Mouse (Mus musculus) hindbrain, postnatal 0 days (tissue): ENCODE data around the gene Spag7. TPM values are rescaled to one million over a fixed set of nuclear protein-coding genes. Genes with fewer than 3 reads are reported as not detected.
A peak's percentile ranks its signal among the peaks of the same experiment; 100 is the strongest.

Experiments used
- ATAC-seq: fragments of 200-750 bp; cut with Nextera tagmentation; 2 replicates; pipeline ENCODE4 v1.8.0; 2017; ENCODE audit warnings: mild to moderate bottlenecking, moderate TSS enrichment, moderate library complexity
- DNase-seq: peaks from one replicate; pipeline ENCODE4 v3.0.0-alpha.2; 2015; ENCODE audit warnings: low spot score
- H3K27ac ChIP-seq: fragments of 300-500 bp; sonication (generic); 2 replicates; pipeline ENCODE4 v1.5.1; 2014; ENCODE audit warnings: mild to moderate bottlenecking
- H3K27me3 ChIP-seq: fragments of 300-500 bp; sonication (generic); 2 replicates; pipeline ENCODE4 v1.6.1; 2014; ENCODE audit warnings: low read length, mixed read lengths; ENCODE audit not compliant: insufficient read depth
- H3K36me3 ChIP-seq: fragments of 300-500 bp; sonication (generic); 2 replicates; pipeline ENCODE4 v1.6.1; 2014; ENCODE audit warnings: low read length, mixed read lengths; ENCODE audit not compliant: insufficient read depth
- H3K4me1 ChIP-seq: fragments of 300-500 bp; sonication (generic); 2 replicates; pipeline ENCODE4 v1.6.1; 2014; ENCODE audit warnings: antibody characterized with exemption, low read length, mixed read lengths; ENCODE audit not compliant: insufficient read depth
- H3K4me2 ChIP-seq: fragments of 300-500 bp; sonication (generic); 2 replicates; pipeline ENCODE4 v1.6.1; 2014; ENCODE audit warnings: low read depth, mild to moderate bottlenecking, low read length, moderate library complexity, mixed read lengths
- H3K4me3 ChIP-seq: fragments of 300-500 bp; sonication (generic); 2 replicates; pipeline ENCODE4 v1.5.1; 2014; ENCODE audit warnings: low read length
- H3K9ac ChIP-seq: fragments of 300-500 bp; sonication (generic); replicated peaks from 2 replicates; pipeline ENCODE4 v1.6.1; 2014; ENCODE audit warnings: mild to moderate bottlenecking, low read length, moderate library complexity, mixed read lengths
- H3K9me3 ChIP-seq: fragments of 300-500 bp; sonication (generic); 2 replicates; pipeline ENCODE4 v1.6.1; 2016; ENCODE audit warnings: low read length, mixed read lengths
- CTCF ChIP-seq: IDR thresholded peaks from 2 replicates; pipeline ENCODE4 v1.5.1; 2016; ENCODE audit warnings: antibody characterized with exemption, control low read depth, low read depth
- WGBS: fragments of 180-500 bp; shearing (Covaris S2); extraction: QIAGEN DNeasy Blood & Tissue Kit; methylation state at CpG from one replicate; pipeline ENCODE4 v1.1.7; 2014; 5-methylcytosine and 5-hydroxymethylcytosine counted together
- polyA plus RNA-seq: library from polyadenylated mRNA; unstranded; fragments of >200 nt; fragmentation: Nextera tagmentation; extraction: Ambion mirVana; gene quantifications from 2 replicates; pipeline ENCODE4 v1.2.1, GENCODE M21; 2015
- total RNA-seq: library from RNA; depleted of rRNA; stranded (reverse); fragments of >200 nt; gene quantifications from 2 replicates; pipeline ENCODE4 v1.2.3, GENCODE M21; 2014

Spag7 gene
- total and polyA plus RNA-seq, 2 experiments from 2014 or later, result 31.9 to 138 TPM

- H3K27me3 ChIP-seq, result no peaks in the 10 kb centered on the region
- H3K4me2 ChIP-seq, result peak overlapping the region; percentile 88
- H3K4me3 ChIP-seq, result peak overlapping the region; percentile 76
- peaks cover 27% of the 10 kb centered on the region for H3K36me3 ChIP-seq
- peak overlapping the region; percentile 94 for H3K27ac ChIP-seq
- H3K9me3 ChIP-seq, result no peaks in the 10 kb centered on the region
- no peak for TF ChIP-seq CTCF
- WGBS, result 89% methylated on average over 12 of the region's 12 CpGs
- H3K4me1 ChIP-seq, result peaks cover 13% of the 10 kb centered on the region
- peak overlapping the region; percentile 86 for H3K9ac ChIP-seq
- no peak for DNase-seq
- ATAC-seq, result no peak
Measured at GRCm38 (mm10) chr11:70645461-70646258, 23.6 kb downstream of the Spag7 start.

GRCm38 (mm10) chr11:70644564-70645103, 24.6 kb downstream of the Spag7 start:
- no peak overlapping the region for H3K9ac ChIP-seq
- WGBS, result 92% methylated on average over 8 of the region's 8 CpGs
- DNase-seq, result no peak

GRCm38 (mm10) chr11:70643051-70643450, 26.2 kb downstream of the Spag7 start:
- no peak for ATAC-seq
- Histone ChIP-seq H3K27ac (no peak overlapping the region), H3K36me3 (peaks cover 10% of the 10 kb centered on the region), H3K9me3 (no peaks in the 10 kb centered on the region), H3K4me2 (no peak overlapping the region), H3K27me3 (no peaks in the 10 kb centered on the region), H3K4me3 (no peak overlapping the region), H3K9ac (no peak overlapping the region), H3K4me1 (peaks cover 9% of the 10 kb centered on the region)
- TF ChIP-seq CTCF, result no peak
- no peak for DNase-seq
- 92% methylated on average over 6 of the region's 6 CpGs for whole genome bisulfite sequencing

More at GRCm38 (mm10) chr11:70644564-70645103, 24.6 kb downstream of the Spag7 start:
- Histone ChIP-seq H3K27ac (no peak overlapping the region), H3K4me2 (no peak overlapping the region), H3K4me3 (no peak overlapping the region), H3K27me3 (no peaks in the 10 kb centered on the region), H3K9me3 (no peaks in the 10 kb centered on the region), H3K4me1 (peaks cover 13% of the 10 kb centered on the region), H3K36me3 (peaks cover 17% of the 10 kb centered on the region)
- no peak for TF ChIP-seq CTCF
- no peak for ATAC-seq

- Histone ChIP-seq H3K27me3 (no peaks in the 10 kb centered on the region), H3K9ac (no peak overlapping the region), H3K4me2 (no peak overlapping the region), H3K4me3 (no peak overlapping the region), H3K36me3 (peaks cover 10% of the 10 kb centered on the region), H3K4me1 (peaks cover 7% of the 10 kb centered on the region), H3K27ac (no peak overlapping the region), H3K9me3 (no peaks in the 10 kb centered on the region)
- TF ChIP-seq CTCF, result no peak
- DNase-seq, result no peak
- no peak for ATAC-seq
- WGBS, result 78% methylated on average over 7 of the region's 7 CpGs
Measured at GRCm38 (mm10) chr11:70641241-70641640, 28.0 kb downstream of the Spag7 start.

GRCm38 (mm10) chr11:70639976-70640375, 29.2 kb downstream of the Spag7 start:
- 79% methylated on average over 8 of the region's 8 CpGs for WGBS
- Histone ChIP-seq H3K9me3 (no peaks in the 10 kb centered on the region), H3K27ac (no peak overlapping the region), H3K9ac (no peak overlapping the region), H3K4me1 (no peaks in the 10 kb centered on the region), H3K4me3 (no peak overlapping the region), H3K4me2 (no peak overlapping the region), H3K36me3 (peaks cover 7% of the 10 kb centered on the region), H3K27me3 (no peaks in the 10 kb centered on the region)
- DNase-seq, result no peak
- no peak for TF ChIP-seq CTCF
- ATAC-seq, result no peak

GRCm38 (mm10) chr11:70638714-70639278, 30.4 kb downstream of the Spag7 start, which contains the start of gene Gp1ba:
Gene Gp1ba, plus strand, starts transcription at chr11:70639122.
- Histone ChIP-seq H3K4me2 (no peak within 1 kb of the TSS), H3K9ac (no peak within 1 kb of the TSS), H3K27me3 (no peaks in the 10 kb centered on the region), H3K27ac (no peak within 1 kb of the TSS), H3K4me1 (no peaks in the 10 kb centered on the region), H3K4me3 (no peak within 1 kb of the TSS), H3K36me3 (no peaks in the 10 kb centered on the region), H3K9me3 (no peaks in the 10 kb centered on the region)
- ATAC-seq, result no peak
- no peak for DNase-seq
- WGBS, result 54% methylated on average over 5 of the region's 5 CpGs
- no peak for TF ChIP-seq CTCF

GRCm38 (mm10) chr11:70638293-70638692, 30.9 kb downstream of the Spag7 start:
- no peak overlapping the region for H3K4me3 ChIP-seq
- no peaks in the 10 kb centered on the region for H3K4me1 ChIP-seq
- H3K9ac ChIP-seq, result no peak overlapping the region
- no peaks in the 10 kb centered on the region for H3K27me3 ChIP-seq
- no peak overlapping the region for H3K4me2 ChIP-seq
- ATAC-seq, result no peak
- no peaks in the 10 kb centered on the region for H3K36me3 ChIP-seq
- no peak overlapping the region for H3K27ac ChIP-seq
- no peak for DNase-seq
- no peak for TF ChIP-seq CTCF
- no peaks in the 10 kb centered on the region for H3K9me3 ChIP-seq
- WGBS, result 90% methylated on average over 1 of the region's 1 CpGs
